Mouse (Mus musculus): ENCODE measurements at regions not wholly inside any gene's neighbourhood (a gene's known extent, or its start where the extent isn't known, plus 50 kb on each side); places are given as distances from the start of the nearest gene placed in this dataset.
A peak's percentile ranks its signal among the peaks of the same experiment; 100 is the strongest.

DNA sequence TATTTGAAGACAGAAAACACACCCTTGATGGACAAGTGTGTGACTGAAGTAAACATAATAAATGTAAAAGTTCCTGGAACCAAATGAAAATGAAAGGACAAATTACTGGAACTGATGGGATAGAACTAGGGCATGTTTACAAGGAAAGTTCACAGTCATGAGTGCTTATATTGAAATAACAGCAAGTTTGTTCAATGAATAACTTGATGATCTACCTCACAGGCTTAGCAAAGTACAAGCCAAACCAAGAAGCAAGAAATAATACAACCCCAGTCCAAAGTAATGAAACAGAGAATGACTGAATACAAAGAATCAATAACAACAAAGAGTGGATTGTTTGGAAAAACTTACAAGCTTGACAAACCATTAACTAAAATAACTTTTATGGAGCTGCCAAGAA is 56.2 kb downstream of the Gm379 start:
- ATAC-seq (replicated peaks; ENCODE audit: low FRiP score, low TSS enrichment, poor library complexity, severe bottlenecking): no peak

DNA sequence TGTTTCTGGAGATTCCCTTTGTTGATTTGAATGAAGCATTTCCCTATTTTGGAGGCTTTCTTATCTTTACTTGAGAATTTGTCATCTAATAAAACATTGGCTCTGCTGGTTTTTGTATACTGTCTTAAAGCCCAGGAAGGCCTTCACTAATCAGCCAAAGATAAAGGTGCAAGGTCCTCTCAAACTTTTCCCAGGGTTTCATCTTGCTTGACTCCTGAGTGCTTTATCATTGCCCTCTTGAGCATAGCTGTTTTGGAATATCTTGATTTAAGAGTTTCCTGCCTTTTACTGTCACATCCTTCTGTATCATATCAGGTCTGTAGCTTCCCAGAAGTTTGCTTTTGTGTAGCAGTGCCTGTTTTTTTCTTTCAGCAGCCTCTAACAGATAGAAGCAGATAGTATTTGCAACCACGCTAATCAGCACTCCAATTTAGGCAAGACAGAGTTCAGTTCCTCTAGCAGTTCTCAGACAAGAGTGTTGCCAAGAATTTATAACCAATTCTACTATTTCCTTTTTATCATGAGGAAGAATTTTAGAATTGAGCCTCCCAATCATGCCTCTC is 64.7 kb downstream of the Gm379 start:
- ATAC-seq (replicated peaks; ENCODE audit: low FRiP score, low TSS enrichment, poor library complexity, severe bottlenecking): no peak

DNA sequence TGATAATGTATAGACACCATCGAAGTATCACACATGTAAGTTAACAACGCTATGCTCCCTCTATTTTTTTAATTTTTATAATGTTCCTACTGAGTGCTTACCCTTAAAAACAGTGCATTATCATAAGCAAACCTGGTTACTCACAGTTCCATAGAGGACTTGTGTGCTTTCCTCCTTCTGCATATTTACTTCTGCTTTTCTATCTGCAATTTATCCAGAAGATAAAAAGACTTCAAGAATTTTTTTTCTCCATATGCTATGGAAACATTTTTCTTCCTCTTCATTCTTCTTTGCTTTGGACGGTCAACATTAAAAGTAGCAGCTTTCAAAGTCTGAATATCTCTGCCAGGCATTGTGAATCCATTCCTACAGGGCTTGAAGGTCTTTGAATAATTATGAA is 102.7 kb downstream of the Gm379 start:
- no peak for ATAC-seq (replicated peaks; ENCODE audit: low FRiP score, low TSS enrichment, poor library complexity, severe bottlenecking)

DNA sequence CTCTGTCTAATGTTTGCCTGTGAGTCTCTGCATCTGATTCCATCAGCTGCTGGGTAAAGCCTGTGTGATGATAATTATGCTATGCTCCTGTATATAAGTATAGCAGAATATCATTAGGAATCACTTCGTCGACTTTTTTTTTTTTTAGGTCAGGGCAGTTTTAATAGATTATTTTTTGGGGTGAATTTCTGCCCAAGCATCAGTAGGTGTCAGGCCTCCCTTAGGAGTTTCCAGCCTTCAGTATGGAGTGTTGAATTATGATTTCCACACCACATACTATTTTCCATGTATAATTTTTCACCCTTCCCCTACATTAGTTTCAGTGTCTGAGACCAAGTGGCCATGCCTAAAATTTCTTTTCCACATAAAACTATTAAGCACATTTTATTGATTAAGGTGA is 121.5 kb downstream of the Gm379 start:
- no peak for ATAC-seq (replicated peaks; ENCODE audit: low FRiP score, low TSS enrichment, poor library complexity, severe bottlenecking)

DNA sequence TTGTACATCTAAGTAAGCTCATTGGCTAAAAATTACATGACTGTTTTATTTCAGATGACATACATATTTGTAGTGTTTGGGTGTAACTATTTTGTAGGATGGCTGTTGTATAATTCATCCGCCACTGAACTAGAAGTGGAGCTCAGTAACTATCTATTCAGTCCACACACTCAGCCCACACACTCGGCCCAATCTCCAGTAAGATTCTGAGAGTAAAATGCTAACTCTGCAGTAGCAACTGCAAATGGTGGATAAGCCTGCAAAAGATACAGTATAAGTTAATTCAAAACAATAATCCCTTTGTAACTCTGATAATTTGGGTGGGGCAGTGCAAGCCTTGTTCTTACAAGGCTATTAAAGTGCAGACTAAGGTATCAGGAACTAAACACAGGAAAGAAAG is 123.3 kb downstream of the Gm379 start:
- ATAC-seq (replicated peaks; ENCODE audit: low FRiP score, low TSS enrichment, poor library complexity, severe bottlenecking): no peak

DNA sequence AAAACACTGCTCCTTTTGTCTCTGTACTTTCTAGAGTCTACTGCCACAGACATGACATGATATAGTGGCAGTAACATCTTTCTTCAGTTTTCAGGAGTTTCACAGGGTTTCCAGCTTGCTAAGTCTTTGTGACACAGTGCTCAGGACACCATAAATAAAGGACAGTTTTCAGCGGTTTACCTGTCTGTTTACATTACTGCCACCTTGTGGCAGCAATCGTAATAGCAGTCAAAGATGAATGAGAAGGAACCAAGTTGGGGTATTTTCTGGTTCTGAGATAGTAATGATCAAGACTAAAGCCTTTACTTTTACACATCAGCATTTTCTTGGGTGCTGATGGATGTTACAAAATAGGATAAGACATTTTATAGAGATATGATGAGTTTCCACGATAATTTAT is 127.7 kb downstream of the Gm379 start:
- 0 out of 2 replicates have a peak, but pooled peaks have one; percentile 70 for ATAC-seq (replicated peaks; ENCODE audit: low FRiP score, low TSS enrichment, poor library complexity, severe bottlenecking)

Data from megakaryocyte-erythroid progenitor cell, adult 5-6 weeks (primary cell).